In the genomic region with DNA sequence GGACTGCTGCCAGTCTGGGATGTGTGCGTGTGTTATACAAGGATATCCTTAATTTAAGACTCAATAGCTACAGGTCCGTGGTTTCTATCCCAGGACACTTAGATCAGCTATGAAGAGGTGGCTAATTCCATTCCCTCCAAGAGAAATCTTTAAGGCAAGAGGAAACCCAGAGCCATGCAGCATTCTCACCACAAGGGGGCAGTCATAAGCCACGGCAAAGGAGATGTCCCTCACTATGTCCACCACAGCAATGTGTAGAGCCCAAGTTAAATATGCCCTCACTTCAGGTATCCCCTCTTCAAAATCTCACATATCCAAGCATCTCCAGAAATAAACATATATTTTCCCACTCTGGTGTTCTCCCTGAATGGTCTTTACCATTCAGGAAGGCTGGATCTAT, we compare ENCODE assay signal across 9 mouse cellular contexts. TPM values are rescaled to one million over a fixed set of nuclear protein-coding genes. Genes with fewer than 3 reads are reported as not detected.
DNase-seq lines count a peak whose midpoint lies in the region; ATAC-seq and TF ChIP-seq lines count a peak whose summit lies in the region.
"Had no signal": no experiment of that assay in that cellular context is flagged by ENCODE, and none has a peak within 500 bp of the region (broad histone marks: within the 10 kb centered on the region; RNA-seq: fewer than 3 reads in every experiment).

No protein-coding gene starts in this region.

- peak; percentile 47 for ATAC-seq in CD4-positive, CD25-positive, alpha-beta regulatory T cell, adult 4 months
- ATAC-seq in common myeloid progenitor, adult 5-6 weeks (replicated peaks; ENCODE audit: low read depth, poor library complexity, severe bottlenecking) = peak; percentile 91

- intact Hi-C loops in gastrocnemius, postnatal 36 days (cut with DNase I) = loop anchor here (5.0 kb wide), 1 partner anchor 562 kb away; no protein-coding TSS in a partner anchor

- no peaks in the 10 kb centered on the region for H3K4me1 ChIP-seq in lung, adult 2 months (ENCODE audit: control insufficient read depth, insufficient read depth, low read length)

- WGBS in large intestine, adult 2 months = 26% methylated on average over 3 of the region's 3 CpGs
- 14% methylated on average over 3 of the region's 3 CpGs for WGBS in lung, adult 2 months

- no peak overlapping the region for H3K4me3 ChIP-seq in lung, adult 2 months (replicated peaks; ENCODE audit: extremely low read depth, low read depth, low read length)
- H3K4me3 ChIP-seq: limb, embryonic 12.5 days had no signal

- peak; percentile 70 for DNase-seq in ZHBTc4 (ENCODE audit: low read depth, low spot score)
- DNase-seq in gastrocnemius, postnatal 36 days = peak; percentile 47 to 60
- DNase-seq in large intestine, adult 2 months (ENCODE audit: low read depth, low spot score) = peak; percentile 27
- DNase-seq in lung, adult 2 months = peak; percentile 69
- peak; percentile 67 for DNase-seq in retina, adult 2 months (ENCODE audit: low read depth, low spot score)
- DNase-seq in urinary bladder, postnatal 25 days (ENCODE audit: low spot score) = peak; percentile 69

- TF ChIP-seq POLR2A in lung, adult 2 months (IDR thresholded peaks at IDR 0.05; ENCODE audit: borderline replicate concordance, extremely low read depth, low read depth, low read length) = no peak

- peak; percentile 97 for TF ChIP-seq CTCF in lung, adult 2 months (IDR thresholded peaks at IDR 0.05; ENCODE audit: insufficient read depth, low read length)

RNA-seq across cellular contexts. Expression of a gene that starts 39.6 kb away (rescaled TPM):
- polyA plus RNA-seq in CD4-positive, CD25-positive, alpha-beta regulatory T cell, adult 4 months (2017; shearing (Covaris generic)) = under 1 TPM in 1 of 2 experiments, not detected in 1; 0.28 TPM
- total RNA-seq in common myeloid progenitor, adult 5-6 weeks (2017) = not detected in 2 replicates
- under 1 TPM; 0.07 to 0.28 TPM for total RNA-seq in gastrocnemius, postnatal 36 days (2021)
- polyA plus RNA-seq in large intestine, adult 2 months (2012; rRNA removed) = 0.25 and 0.43 TPM in 2 replicates
- polyA plus RNA-seq in lung, adult 2 months (2012; rRNA removed) = 1.7 and 2.4 TPM in 2 replicates
